Mouse (Mus musculus) ES-E14 (cell line): ENCODE results near the gene Myg1. TPM values are rescaled to one million over a fixed set of nuclear protein-coding genes. Genes with fewer than 3 reads are reported as not detected.
A peak's percentile ranks its signal among the peaks of the same experiment; 100 is the strongest.

Experiments
- DNase-seq: peaks from one replicate; pipeline ENCODE4 v3.0.0-alpha.2; 2013; ENCODE audit warnings: low read depth, low spot score
- H3K27ac ChIP-seq: 2 replicates; pipeline ENCODE4 v1.5.1; 2012; ENCODE audit warnings: low read depth, mild to moderate bottlenecking, low read length, moderate library complexity, mixed read lengths; ENCODE audit not compliant: poor library complexity, insufficient read depth, severe bottlenecking
- H3K36me3 ChIP-seq: 2 replicates; pipeline ENCODE4 v1.6.1; 2012; ENCODE audit warnings: mild to moderate bottlenecking, low read length, moderate library complexity, mixed read lengths; ENCODE audit not compliant: control insufficient read depth, poor library complexity, insufficient read depth, severe bottlenecking
- H3K4me1 ChIP-seq, 2 experiments: fragments of 150-350 bp in 1 of 2; sonication (generic) in 1 of 2; 2 replicates each; pipeline ENCODE4 v1.6.1; 2012; ENCODE audit warnings: low read length in 2 of 2, mild to moderate bottlenecking in 1 of 2, mixed read lengths in 1 of 2; ENCODE audit not compliant: control insufficient read depth in 2 of 2, insufficient read depth in 2 of 2, poor library complexity in 1 of 2
- H3K4me3 ChIP-seq, 2 experiments: fragments of 150-350 bp in 1 of 2; sonication (generic) in 1 of 2; 2 replicates each; pipeline ENCODE4 v1.5.1; 2012; ENCODE audit warnings: low read length in 2 of 2, low read depth in 1 of 2, mild to moderate bottlenecking in 1 of 2, mixed read lengths in 1 of 2; ENCODE audit not compliant: insufficient read depth in 1 of 2, poor library complexity in 1 of 2, severe bottlenecking in 1 of 2
- H3K9ac ChIP-seq: 2 replicates; pipeline ENCODE4 v1.6.1; 2012; ENCODE audit warnings: low read depth, mild to moderate bottlenecking, low read length, mixed read lengths; ENCODE audit not compliant: poor library complexity, insufficient read depth, severe bottlenecking
- H3K9me3 ChIP-seq: fragments of 150-350 bp; sonication (generic); 2 replicates; pipeline ENCODE4 v1.6.1; 2012; ENCODE audit warnings: low read depth, mild to moderate bottlenecking, low read length; ENCODE audit not compliant: control insufficient read depth, insufficient read depth
- CHD2 ChIP-seq: IDR thresholded peaks from 2 replicates; pipeline ENCODE4 v1.6.1; 2014; ENCODE audit warnings: mild to moderate bottlenecking, low read depth, low read length, inconsistent platforms
- HCFC1 ChIP-seq: IDR thresholded peaks from 2 replicates; pipeline ENCODE4 v1.6.1; 2012; ENCODE audit warnings: low read length, inconsistent platforms, borderline replicate concordance; ENCODE audit not compliant: insufficient read depth
- MAFK ChIP-seq: IDR thresholded peaks from 2 replicates; pipeline ENCODE4 v1.6.1; 2014; ENCODE audit warnings: mild to moderate bottlenecking, low read depth, low read length, inconsistent platforms; ENCODE audit not compliant: insufficient read depth
- ZC3H11A ChIP-seq: IDR thresholded peaks from 2 replicates; pipeline ENCODE4 v1.6.1; 2012; ENCODE audit warnings: low read depth, mild to moderate bottlenecking, inconsistent platforms, low read length, borderline replicate concordance
- ZNF384 ChIP-seq: IDR thresholded peaks from 2 replicates; pipeline ENCODE4 v1.6.1; 2012; ENCODE audit warnings: low read depth, low read length, inconsistent platforms
- in situ Hi-C, 2 experiments: fragments of 600-800 bp; cut with MboI; formaldehyde crosslinking; loops; one replicate each; pipeline ENCODE4 v1.15.1; 2025; ENCODE audit warnings: low sequenced_read_pairs in 2 of 2, inconsistent platforms in 1 of 2; ENCODE audit not compliant: unreplicated experiment in 2 of 2
- total RNA-seq: library from RNA; depleted of rRNA; stranded (reverse); fragments of 300-350 nt; gene quantifications from 2 replicates; pipeline ENCODE4 v1.2.3, GENCODE M21; 2012

Gene Myg1
- total RNA-seq, 1 experiment = 109 TPM

GRCm38 (mm10) chr15:102336946-102337345 lies 5.4 kb downstream of the Myg1 start:
- TF ChIP-seq HCFC1 (no peak), ZNF384 (no peak), CHD2 (no peak), ZC3H11A (no peak), MAFK (no peak)
- Histone ChIP-seq H3K4me1 (no peaks in the 10 kb centered on the region), H3K27ac (no peak overlapping the region), H3K36me3 (peaks cover 47% of the 10 kb centered on the region), H3K9ac (no peak overlapping the region), H3K9me3 (no peaks in the 10 kb centered on the region), H3K4me3 (no peak overlapping the region)
- in situ Hi-C loops = no loop called here
- DNase-seq = no peak

- TF ChIP-seq ZNF384 = no peak
- TF ChIP-seq CHD2 = no peak
- TF ChIP-seq MAFK = no peak
- no peak for TF ChIP-seq HCFC1
- no peak for DNase-seq
- H3K27ac ChIP-seq = no peak overlapping the region
- no peaks in the 10 kb centered on the region for H3K9me3 ChIP-seq
- H3K4me3 ChIP-seq = no peak overlapping the region
- H3K4me1 ChIP-seq = no peaks in the 10 kb centered on the region
- H3K9ac ChIP-seq = no peak overlapping the region
- H3K36me3 ChIP-seq = peaks cover 53% of the 10 kb centered on the region
- in situ Hi-C loops = no loop called here
Observed at GRCm38 (mm10) chr15:102339612-102340011, 8.1 kb downstream of the Myg1 start.

- in situ Hi-C loops = no loop called here
- H3K9me3 ChIP-seq = no peaks in the 10 kb centered on the region
- no peak for DNase-seq
Observed at GRCm38 (mm10) chr15:102341580-102341979, 10.1 kb downstream of the Myg1 start.

GRCm38 (mm10) chr15:102344490-102344889 lies 13.0 kb downstream of the Myg1 start:
- Histone ChIP-seq H3K9me3 (no peaks in the 10 kb centered on the region), H3K4me3 (no peak overlapping the region), H3K27ac (no peak overlapping the region), H3K36me3 (peaks cover 46% of the 10 kb centered on the region), H3K9ac (no peak overlapping the region), H3K4me1 (peaks cover 0 to 2% of the 10 kb centered on the region in 2 experiments; a peak in 1 of 4 replicates)
- DNase-seq = no peak
- 0 out of 2 replicates have a peak, but pooled peaks have one; percentile 52 for TF ChIP-seq ZNF384
- no peak for TF ChIP-seq MAFK
- TF ChIP-seq HCFC1 = no peak
- no peak for TF ChIP-seq ZC3H11A
- in situ Hi-C loops = no loop called here

More at GRCm38 (mm10) chr15:102341580-102341979, 10.1 kb downstream of the Myg1 start:
- Histone ChIP-seq H3K36me3 (peaks cover 69% of the 10 kb centered on the region), H3K9ac (no peak overlapping the region), H3K27ac (no peak overlapping the region), H3K4me3 (no peak overlapping the region), H3K4me1 (no peaks in the 10 kb centered on the region)
- no peak for TF ChIP-seq MAFK

GRCm38 (mm10) chr15:102346444-102346843 lies 14.9 kb downstream of the Myg1 start:
- H3K9me3 ChIP-seq = no peaks in the 10 kb centered on the region
- DNase-seq = peak; percentile 73
- peaks cover 2% of the 10 kb centered on the region in 2 experiments; a peak in 1 of 4 replicates for H3K4me1 ChIP-seq
- no peak for TF ChIP-seq HCFC1
- TF ChIP-seq MAFK = no peak
- TF ChIP-seq ZNF384 = no peak
- no peak for TF ChIP-seq CHD2
- TF ChIP-seq ZC3H11A = no peak
- no peak overlapping the region for H3K4me3 ChIP-seq
- peaks cover 37% of the 10 kb centered on the region for H3K36me3 ChIP-seq
- in situ Hi-C loops = no loop called here
- H3K27ac ChIP-seq = no peak overlapping the region
- no peak overlapping the region for H3K9ac ChIP-seq
